Mouse (Mus musculus): ENCODE measurements around the gene Btbd19. TPM values are rescaled to one million over a fixed set of nuclear protein-coding genes. Genes with fewer than 3 reads are reported as not detected.

The Btbd19 gene
- total and polyA plus RNA-seq, 2 experiments, result 0.74 to 1.8 TPM

GRCm38 (mm10) chr4:117090586-117090985 lies 34.9 kb downstream of the Btbd19 start:
- no peaks in the 10 kb centered on the region for H3K27me3 ChIP-seq (ENCODE audit: control insufficient read depth, insufficient read depth, low read length)
- H3K4me3 ChIP-seq (ENCODE audit: insufficient read depth, low read depth, low read length), result no peak overlapping the region
- no peaks in the 10 kb centered on the region for H3K79me2 ChIP-seq (ENCODE audit: control insufficient read depth, insufficient read depth, low read length)
- DNase-seq (ENCODE audit: extremely low read depth, low read depth, low spot score), result no peak
- H3K36me3 ChIP-seq (ENCODE audit: control insufficient read depth, insufficient read depth, low read length), result no peaks in the 10 kb centered on the region; the same call in 1 of the 2 replicates
- WGBS, result 81% methylated on average over 7 of the region's 7 CpGs
- H3K27ac ChIP-seq (replicated peaks; ENCODE audit: insufficient read depth, low read depth, low read length), result no peak overlapping the region
- H3K9ac ChIP-seq (ENCODE audit: low read depth, low read length), result no peak overlapping the region
- H3K4me1 ChIP-seq (ENCODE audit: control insufficient read depth, insufficient read depth, low read length), result peaks cover 7% of the 10 kb centered on the region
- TF ChIP-seq POLR2A (IDR thresholded peaks at IDR 0.05; ENCODE audit: extremely low read depth, insufficient read depth, low read length), result no peak
- no peak for TF ChIP-seq CTCF (IDR thresholded peaks at IDR 0.05; ENCODE audit: low read depth, low read length)

DNA sequence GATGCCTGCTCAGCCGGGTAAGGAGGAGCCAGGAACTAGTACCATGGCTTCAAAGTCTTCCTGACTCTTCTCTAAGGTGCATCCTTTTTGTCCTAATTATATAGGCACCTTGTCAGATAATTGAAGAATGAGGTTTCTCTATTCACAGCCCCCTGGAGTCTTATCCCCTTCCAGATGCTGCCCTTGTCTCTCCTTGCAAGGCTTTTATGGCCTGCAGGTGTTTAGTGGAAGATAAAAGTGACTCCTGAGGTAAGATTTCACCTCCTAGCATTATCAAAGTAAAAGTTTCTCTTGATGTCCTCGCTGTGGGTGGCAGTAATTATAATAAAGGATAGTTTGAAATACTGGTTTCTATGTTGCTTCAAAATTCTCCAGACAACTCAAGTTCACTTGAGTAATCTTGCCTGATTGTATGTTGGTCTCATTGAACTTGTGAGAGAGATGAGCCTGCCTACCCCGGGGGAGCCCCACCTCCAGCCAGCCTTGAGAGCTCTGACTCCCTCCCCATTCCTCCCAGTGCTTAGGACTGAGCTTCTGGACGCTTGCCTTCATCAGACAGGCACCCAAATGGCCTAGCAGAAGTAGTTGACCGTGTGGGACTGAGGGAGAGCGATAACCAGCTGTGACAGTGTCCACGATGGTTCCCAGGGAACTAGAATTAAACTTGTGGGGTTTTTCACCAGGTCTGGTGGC lies 37.4 kb downstream of the Btbd19 start:
- Histone ChIP-seq H3K79me2 (ENCODE audit: control insufficient read depth, insufficient read depth, low read length) (no peaks in the 10 kb centered on the region), H3K9ac (ENCODE audit: low read depth, low read length) (no peak overlapping the region), H3K27me3 (ENCODE audit: control insufficient read depth, insufficient read depth, low read length) (no peaks in the 10 kb centered on the region), H3K4me1 (ENCODE audit: control insufficient read depth, insufficient read depth, low read length) (no peaks in the 10 kb centered on the region), H3K4me3 (ENCODE audit: insufficient read depth, low read depth, low read length) (no peak overlapping the region), H3K36me3 (ENCODE audit: control insufficient read depth, insufficient read depth, low read length) (no peaks in the 10 kb centered on the region; the same call in 1 of the 2 replicates), H3K27ac (replicated peaks; ENCODE audit: insufficient read depth, low read depth, low read length) (no peak overlapping the region)
- no peak for TF ChIP-seq POLR2A (IDR thresholded peaks at IDR 0.05; ENCODE audit: extremely low read depth, insufficient read depth, low read length)
- no peak for TF ChIP-seq CTCF (IDR thresholded peaks at IDR 0.05; ENCODE audit: low read depth, low read length)
- 89% methylated on average over 7 of the region's 7 CpGs for WGBS
- no peak for DNase-seq (ENCODE audit: extremely low read depth, low read depth, low spot score)

DNA sequence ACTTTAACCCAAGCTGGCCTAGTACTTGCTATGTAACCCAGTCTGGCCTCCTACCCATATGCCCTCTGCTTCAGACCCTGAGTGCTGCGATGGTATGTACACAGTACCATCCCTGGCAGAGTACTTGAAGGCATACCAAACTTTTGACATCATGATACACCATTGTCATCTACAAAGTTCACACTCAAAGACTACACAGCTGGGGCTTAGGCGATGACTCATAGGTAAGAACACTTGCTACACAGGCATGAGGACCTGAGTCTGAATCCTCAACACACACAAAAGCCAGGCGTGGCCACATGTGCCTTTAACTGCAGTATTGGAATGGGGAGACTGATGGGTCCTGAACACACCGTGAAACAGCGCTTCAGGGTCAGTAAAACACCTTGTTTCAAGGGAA lies 54.3 kb downstream of the Btbd19 start:
- H3K4me1 ChIP-seq (ENCODE audit: control insufficient read depth, insufficient read depth, low read length), result no peaks in the 10 kb centered on the region
- H3K27me3 ChIP-seq (ENCODE audit: control insufficient read depth, insufficient read depth, low read length), result no peaks in the 10 kb centered on the region
- no peak for TF ChIP-seq CTCF (IDR thresholded peaks at IDR 0.05; ENCODE audit: low read depth, low read length)
- no peak for TF ChIP-seq POLR2A (IDR thresholded peaks at IDR 0.05; ENCODE audit: extremely low read depth, insufficient read depth, low read length)
- H3K9ac ChIP-seq (ENCODE audit: low read depth, low read length), result no peak overlapping the region
- H3K79me2 ChIP-seq (ENCODE audit: control insufficient read depth, insufficient read depth, low read length), result no peaks in the 10 kb centered on the region
- no peak overlapping the region for H3K27ac ChIP-seq (replicated peaks; ENCODE audit: insufficient read depth, low read depth, low read length)
- DNase-seq (ENCODE audit: extremely low read depth, low read depth, low spot score), result no peak
- WGBS, result 93% methylated on average over 5 of the region's 5 CpGs
- no peak overlapping the region for H3K4me3 ChIP-seq (ENCODE audit: insufficient read depth, low read depth, low read length)
- peaks cover 50% of the 10 kb centered on the region for H3K36me3 ChIP-seq (ENCODE audit: control insufficient read depth, insufficient read depth, low read length)

GRCm38 (mm10) chr4:117070624-117071023 lies 54.9 kb downstream of the Btbd19 start:
- Histone ChIP-seq H3K36me3 (ENCODE audit: control insufficient read depth, insufficient read depth, low read length) (peaks cover 52% of the 10 kb centered on the region), H3K9ac (ENCODE audit: low read depth, low read length) (no peak overlapping the region), H3K4me1 (ENCODE audit: control insufficient read depth, insufficient read depth, low read length) (no peaks in the 10 kb centered on the region), H3K4me3 (ENCODE audit: insufficient read depth, low read depth, low read length) (no peak overlapping the region), H3K79me2 (ENCODE audit: control insufficient read depth, insufficient read depth, low read length) (no peaks in the 10 kb centered on the region), H3K27ac (replicated peaks; ENCODE audit: insufficient read depth, low read depth, low read length) (no peak overlapping the region), H3K27me3 (ENCODE audit: control insufficient read depth, insufficient read depth, low read length) (no peaks in the 10 kb centered on the region)
- WGBS, result 83% methylated on average over 4 of the region's 4 CpGs
- TF ChIP-seq POLR2A (IDR thresholded peaks at IDR 0.05; ENCODE audit: extremely low read depth, insufficient read depth, low read length) (no peak), CTCF (IDR thresholded peaks at IDR 0.05; ENCODE audit: low read depth, low read length) (no peak)
- DNase-seq (ENCODE audit: extremely low read depth, low read depth, low spot score), result no peak

GRCm38 (mm10) chr4:117069647-117070046 lies 55.9 kb downstream of the Btbd19 start:
- Histone ChIP-seq H3K4me1 (ENCODE audit: control insufficient read depth, insufficient read depth, low read length) (no peaks in the 10 kb centered on the region), H3K27me3 (ENCODE audit: control insufficient read depth, insufficient read depth, low read length) (no peaks in the 10 kb centered on the region), H3K27ac (replicated peaks; ENCODE audit: insufficient read depth, low read depth, low read length) (no peak overlapping the region), H3K36me3 (ENCODE audit: control insufficient read depth, insufficient read depth, low read length) (peaks cover 54% of the 10 kb centered on the region), H3K79me2 (ENCODE audit: control insufficient read depth, insufficient read depth, low read length) (no peaks in the 10 kb centered on the region), H3K9ac (ENCODE audit: low read depth, low read length) (no peak overlapping the region), H3K4me3 (ENCODE audit: insufficient read depth, low read depth, low read length) (no peak overlapping the region)
- TF ChIP-seq CTCF (IDR thresholded peaks at IDR 0.05; ENCODE audit: low read depth, low read length) (no peak), POLR2A (IDR thresholded peaks at IDR 0.05; ENCODE audit: extremely low read depth, insufficient read depth, low read length) (no peak)
- no peak for DNase-seq (ENCODE audit: extremely low read depth, low read depth, low spot score)
- WGBS, result 96% methylated on average over 1 of the region's 1 CpGs

Other genes with a start within 250 kb of the Btbd19 start
- gene Zswim5, start 248.3 kb downstream of the Btbd19 start, total RNA-seq (2014; rRNA removed), result 0.65 and 0.87 TPM in 2 replicates
- 1.1 and 1.2 TPM in 2 replicates for gene Zswim5, start 248.3 kb downstream of the Btbd19 start, polyA plus RNA-seq (2012; rRNA removed)
- 87.9 and 97.6 TPM in 2 replicates for gene Urod, start 131.3 kb downstream of the Btbd19 start, total RNA-seq (2014; rRNA removed)
- 89.0 and 104 TPM in 2 replicates for gene Urod, start 131.3 kb downstream of the Btbd19 start, polyA plus RNA-seq (2012; rRNA removed)
- gene Hectd3, start 130.4 kb downstream of the Btbd19 start, total RNA-seq (2014; rRNA removed), result 22.6 and 23.7 TPM in 2 replicates
- 57.6 and 83.2 TPM in 2 replicates for gene Hectd3, start 130.4 kb downstream of the Btbd19 start, polyA plus RNA-seq (2012; rRNA removed)
- 8.0 and 9.5 TPM in 2 replicates for gene Eif2b3, start 106.3 kb downstream of the Btbd19 start, total RNA-seq (2014; rRNA removed)
- gene Eif2b3, start 106.3 kb downstream of the Btbd19 start, polyA plus RNA-seq (2012; rRNA removed), result 3.9 and 4.5 TPM in 2 replicates
- gene Ptch2, start 29.6 kb downstream of the Btbd19 start, total RNA-seq (2014; rRNA removed), result 0.18 and 0.34 TPM in 2 replicates
- gene Ptch2, start 29.6 kb downstream of the Btbd19 start, polyA plus RNA-seq (2012; rRNA removed), result 1.0 and 1.4 TPM in 2 replicates
- gene Tctex1d4, start 1.1 kb upstream of the Btbd19 start, total RNA-seq (2014; rRNA removed), result not detected in 2 replicates
- 0.17 TPM in 1 of 2 replicates, not detected in the other for gene Tctex1d4, start 1.1 kb upstream of the Btbd19 start, polyA plus RNA-seq (2012; rRNA removed)
- 10.7 and 19.5 TPM in 2 replicates for gene Plk3, start 8.2 kb upstream of the Btbd19 start, total RNA-seq (2014; rRNA removed)
- gene Plk3, start 8.2 kb upstream of the Btbd19 start, polyA plus RNA-seq (2012; rRNA removed), result 21.2 and 31.7 TPM in 2 replicates
- gene Rps8, start 30.5 kb upstream of the Btbd19 start, total RNA-seq (2014; rRNA removed), result 449 and 482 TPM in 2 replicates
- gene Rps8, start 30.5 kb upstream of the Btbd19 start, polyA plus RNA-seq (2012; rRNA removed), result 311 and 370 TPM in 2 replicates
- gene Kif2c, start 56.9 kb upstream of the Btbd19 start, total RNA-seq (2014; rRNA removed), result 0.18 and 0.67 TPM in 2 replicates
- gene Kif2c, start 56.9 kb upstream of the Btbd19 start, polyA plus RNA-seq (2012; rRNA removed), result 0.05 TPM in 1 of 2 replicates, not detected in the other
- 32.1 and 49.6 TPM in 2 replicates for gene Tmem53, start 126.2 kb upstream of the Btbd19 start, total RNA-seq (2014; rRNA removed)
- 110 and 121 TPM in 2 replicates for gene Tmem53, start 126.2 kb upstream of the Btbd19 start, polyA plus RNA-seq (2012; rRNA removed)
- gene Armh1, start 126.4 kb upstream of the Btbd19 start, total RNA-seq (2014; rRNA removed), result not detected in 2 replicates
- not detected in 2 replicates for gene Armh1, start 126.4 kb upstream of the Btbd19 start, polyA plus RNA-seq (2012; rRNA removed)